31 mouse cellular contexts compared by ENCODE assay signal in the genomic region with DNA sequence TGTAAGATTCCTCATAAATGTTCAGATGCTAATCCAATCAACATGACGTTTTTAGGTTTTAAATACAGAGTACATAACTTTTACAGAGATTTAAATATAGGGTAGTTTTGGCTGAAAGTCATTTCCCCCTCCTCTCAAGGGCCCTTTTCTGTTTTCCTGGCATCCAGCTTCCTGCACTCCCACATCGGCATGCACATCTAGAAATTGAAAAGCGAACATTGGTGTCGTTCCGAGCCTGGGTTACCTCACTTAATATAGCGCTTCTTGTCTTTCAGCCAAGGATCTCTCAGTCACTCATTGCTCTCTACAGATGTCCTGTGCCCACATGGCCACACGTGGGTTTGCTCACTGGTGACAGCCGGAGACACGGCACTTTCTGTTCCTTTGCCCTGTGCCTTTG.
DNase-seq lines count a peak whose midpoint lies in the region; ATAC-seq and TF ChIP-seq lines count a peak whose summit lies in the region.
"Had no signal": no experiment of that assay in that cellular context is flagged by ENCODE, and none has a peak within 500 bp of the region (broad histone marks: within the 10 kb centered on the region; RNA-seq: fewer than 3 reads in every experiment).

No protein-coding gene starts in this region.

- no peak overlapping the region for H3K4me2 ChIP-seq in limb, embryonic 14.5 days (replicated peaks; ENCODE audit: low read depth, low read length, severe bottlenecking)
- no peak overlapping the region for H3K4me2 ChIP-seq in neural tube, embryonic 15.5 days
- H3K4me2 ChIP-seq: heart, embryonic 15.5 days; hindbrain, embryonic 13.5 days; limb, embryonic 15.5 days; liver, embryonic 13.5 days had no signal

- H3K27ac ChIP-seq in limb, embryonic 14.5 days (replicated peaks; ENCODE audit: low read depth, low read length), result no peak overlapping the region
- no peak overlapping the region for H3K27ac ChIP-seq in limb, embryonic 10.5 days
- H3K27ac ChIP-seq in neural tube, embryonic 15.5 days (replicated peaks), result no peak overlapping the region
- H3K27ac ChIP-seq: heart, embryonic 10.5 days; heart, embryonic 15.5 days; hindbrain, embryonic 13.5 days; limb, embryonic 15.5 days; liver, embryonic 13.5 days; stomach, postnatal 0 days had no signal

- no peak for TF ChIP-seq POLR2A in limb, embryonic 14.5 days (IDR thresholded peaks at IDR 0.05; ENCODE audit: borderline replicate concordance, extremely low read depth, insufficient read depth, insufficient read length)

- H3K27me3 ChIP-seq in limb, embryonic 14.5 days (ENCODE audit: control insufficient read depth, insufficient read depth, low read length), result no peaks in the 10 kb centered on the region
- H3K27me3 ChIP-seq in limb, embryonic 10.5 days (ENCODE audit: low read depth, poor library complexity, severe bottlenecking), result no peaks in the 10 kb centered on the region
- no peaks in the 10 kb centered on the region for H3K27me3 ChIP-seq in neural tube, embryonic 15.5 days (replicated peaks)
- H3K27me3 ChIP-seq: heart, embryonic 15.5 days; hindbrain, embryonic 13.5 days; limb, embryonic 15.5 days; liver, embryonic 13.5 days; Patski had no signal

- H3K36me3 ChIP-seq in limb, embryonic 14.5 days (ENCODE audit: control insufficient read depth, insufficient read depth, low read length), result no peaks in the 10 kb centered on the region
- H3K36me3 ChIP-seq in limb, embryonic 10.5 days, result no peaks in the 10 kb centered on the region
- H3K36me3 ChIP-seq in neural tube, embryonic 15.5 days, result no peaks in the 10 kb centered on the region
- H3K36me3 ChIP-seq: heart, embryonic 10.5 days; heart, embryonic 15.5 days; hindbrain, embryonic 13.5 days; limb, embryonic 15.5 days; liver, embryonic 13.5 days had no signal

- WGBS in limb, embryonic 14.5 days, result 41% methylated on average over 9 of the region's 9 CpGs
- 62% methylated on average over 9 of the region's 9 CpGs for whole genome bisulfite sequencing in limb, embryonic 10.5 days
- 57% methylated on average over 9 of the region's 9 CpGs for WGBS in neural tube, embryonic 15.5 days

- no peak overlapping the region for H3K9ac ChIP-seq in limb, embryonic 14.5 days (ENCODE audit: low read depth, low read length, severe bottlenecking)
- H3K9ac ChIP-seq in neural tube, embryonic 15.5 days (replicated peaks), result no peak overlapping the region
- H3K9ac ChIP-seq: heart, embryonic 15.5 days; hindbrain, embryonic 13.5 days; limb, embryonic 15.5 days; liver, embryonic 13.5 days had no signal

- H3K4me1 ChIP-seq in limb, embryonic 14.5 days (ENCODE audit: control insufficient read depth, insufficient read depth, low read length), result no peaks in the 10 kb centered on the region
- no peaks in the 10 kb centered on the region for H3K4me1 ChIP-seq in limb, embryonic 10.5 days
- no peaks in the 10 kb centered on the region for H3K4me1 ChIP-seq in neural tube, embryonic 15.5 days
- H3K4me1 ChIP-seq: heart, embryonic 10.5 days; heart, embryonic 15.5 days; hindbrain, embryonic 13.5 days; liver, embryonic 13.5 days had no signal

- H3K9me3 ChIP-seq in limb, embryonic 14.5 days (ENCODE audit: control insufficient read depth, low read length), result no peaks in the 10 kb centered on the region
- H3K9me3 ChIP-seq in limb, embryonic 10.5 days (replicated peaks), result no peaks in the 10 kb centered on the region
- H3K9me3 ChIP-seq in neural tube, embryonic 15.5 days (replicated peaks), result no peaks in the 10 kb centered on the region
- H3K9me3 ChIP-seq: heart, embryonic 10.5 days; heart, embryonic 15.5 days; hindbrain, embryonic 13.5 days; limb, embryonic 15.5 days; liver, embryonic 13.5 days had no signal

- ATAC-seq in limb, embryonic 14.5 days (ENCODE audit: low FRiP score, low read depth), result no peak
- ATAC-seq in neural tube, embryonic 15.5 days (ENCODE audit: low FRiP score), result no peak
- ATAC-seq: forebrain, embryonic 16.5 days; intestine, embryonic 16.5 days; Patski had no signal

- DNase-seq in layer of hippocampus, adult 18-20 months (ENCODE audit: low spot score in 2 of 2), result peak; percentile 7 to 40
- no peak for DNase-seq in layer of hippocampus, postnatal 10 days (ENCODE audit: low spot score in 2 of 2)
- peak; percentile 3 for DNase-seq in limb, embryonic 14.5 days (ENCODE audit: low spot score)
- DNase-seq in limb, embryonic 10.5 days (ENCODE audit: low spot score), result no peak
- DNase-seq in frontal cortex, adult 2 months (ENCODE audit: extremely low spot score in 1 of 2, low spot score in 1 of 2), result peak; percentile 4 to 46
- peak; percentile 13 for DNase-seq in right cerebral cortex, postnatal 25 days
- DNase-seq in lung, adult 18-20 months, result no peak
- DNase-seq: adrenal gland, postnatal 10 days; cerebellum, adult 18-20 months; cerebellum, postnatal 10 days; gastrocnemius, postnatal 25 days; heart, adult 11 months; heart, postnatal 4 days; kidney, adult 9 months; kidney, postnatal 10 days; liver, embryonic 13.5 days; lung, adult 2 months; lung, postnatal 10 days; midbrain, embryonic 14.5 days; thymus, adult 2 months; thymus, postnatal 36 days had no signal

- H3K4me3 ChIP-seq in limb, embryonic 14.5 days (replicated peaks; ENCODE audit: low read length), result no peak overlapping the region
- H3K4me3 ChIP-seq in limb, embryonic 10.5 days, result no peak overlapping the region
- no peak overlapping the region for H3K4me3 ChIP-seq in neural tube, embryonic 15.5 days (replicated peaks)
- H3K4me3 ChIP-seq: erythroblast, embryonic 14.5 days; heart, embryonic 10.5 days; heart, embryonic 15.5 days; hindbrain, embryonic 13.5 days; limb, embryonic 15.5 days; liver, embryonic 13.5 days had no signal

Comparison
In these comparisons a context has a peak if more than half of its experiments do, and no peak if none do; other contexts are left out.
1. DNase-seq: peak in layer of hippocampus, adult 18-20 months (2 of 2), limb, embryonic 14.5 days (single experiment), frontal cortex, adult 2 months (2 of 2) and right cerebral cortex, postnatal 25 days (single experiment); none in layer of hippocampus, postnatal 10 days (0 of 2), limb, embryonic 10.5 days (single experiment) and lung, adult 18-20 months (0 of 2).